Mouse (Mus musculus) hindbrain, postnatal 0 days (tissue): ENCODE measurements around the gene Btbd11. TPM values are rescaled to one million over a fixed set of nuclear protein-coding genes. Genes with fewer than 3 reads are reported as not detected.
A peak's percentile ranks its signal among the peaks of the same experiment; 100 is the strongest.

Source experiments
- ATAC-seq: fragments of 200-750 bp; cut with Nextera tagmentation; 2 replicates; pipeline ENCODE4 v1.8.0; 2017; ENCODE audit warnings: mild to moderate bottlenecking, moderate TSS enrichment, moderate library complexity
- DNase-seq: peaks from one replicate; pipeline ENCODE4 v3.0.0-alpha.2; 2015; ENCODE audit warnings: low spot score
- H3K27ac ChIP-seq: fragments of 300-500 bp; sonication (generic); 2 replicates; pipeline ENCODE4 v1.5.1; 2014; ENCODE audit warnings: mild to moderate bottlenecking
- H3K27me3 ChIP-seq: fragments of 300-500 bp; sonication (generic); 2 replicates; pipeline ENCODE4 v1.6.1; 2014; ENCODE audit warnings: low read length, mixed read lengths; ENCODE audit not compliant: insufficient read depth
- H3K36me3 ChIP-seq: fragments of 300-500 bp; sonication (generic); 2 replicates; pipeline ENCODE4 v1.6.1; 2014; ENCODE audit warnings: low read length, mixed read lengths; ENCODE audit not compliant: insufficient read depth
- H3K4me1 ChIP-seq: fragments of 300-500 bp; sonication (generic); 2 replicates; pipeline ENCODE4 v1.6.1; 2014; ENCODE audit warnings: antibody characterized with exemption, low read length, mixed read lengths; ENCODE audit not compliant: insufficient read depth
- H3K4me2 ChIP-seq: fragments of 300-500 bp; sonication (generic); 2 replicates; pipeline ENCODE4 v1.6.1; 2014; ENCODE audit warnings: low read depth, mild to moderate bottlenecking, low read length, moderate library complexity, mixed read lengths
- H3K4me3 ChIP-seq: fragments of 300-500 bp; sonication (generic); 2 replicates; pipeline ENCODE4 v1.5.1; 2014; ENCODE audit warnings: low read length
- H3K9ac ChIP-seq: fragments of 300-500 bp; sonication (generic); replicated peaks from 2 replicates; pipeline ENCODE4 v1.6.1; 2014; ENCODE audit warnings: mild to moderate bottlenecking, low read length, moderate library complexity, mixed read lengths
- H3K9me3 ChIP-seq: fragments of 300-500 bp; sonication (generic); 2 replicates; pipeline ENCODE4 v1.6.1; 2016; ENCODE audit warnings: low read length, mixed read lengths
- CTCF ChIP-seq: IDR thresholded peaks from 2 replicates; pipeline ENCODE4 v1.5.1; 2016; ENCODE audit warnings: antibody characterized with exemption, control low read depth, low read depth
- WGBS: fragments of 180-500 bp; shearing (Covaris S2); extraction: QIAGEN DNeasy Blood & Tissue Kit; methylation state at CpG from one replicate; pipeline ENCODE4 v1.1.7; 2014; 5-methylcytosine and 5-hydroxymethylcytosine counted together
- polyA plus RNA-seq: library from polyadenylated mRNA; unstranded; fragments of >200 nt; fragmentation: Nextera tagmentation; extraction: Ambion mirVana; gene quantifications from 2 replicates; pipeline ENCODE4 v1.2.1, GENCODE M21; 2015
- total RNA-seq: library from RNA; depleted of rRNA; stranded (reverse); fragments of >200 nt; gene quantifications from 2 replicates; pipeline ENCODE4 v1.2.3, GENCODE M21; 2014

The Btbd11 gene
- total and polyA plus RNA-seq, 2 experiments from 2014 or later, result 21.2 to 72.9 TPM

DNA sequence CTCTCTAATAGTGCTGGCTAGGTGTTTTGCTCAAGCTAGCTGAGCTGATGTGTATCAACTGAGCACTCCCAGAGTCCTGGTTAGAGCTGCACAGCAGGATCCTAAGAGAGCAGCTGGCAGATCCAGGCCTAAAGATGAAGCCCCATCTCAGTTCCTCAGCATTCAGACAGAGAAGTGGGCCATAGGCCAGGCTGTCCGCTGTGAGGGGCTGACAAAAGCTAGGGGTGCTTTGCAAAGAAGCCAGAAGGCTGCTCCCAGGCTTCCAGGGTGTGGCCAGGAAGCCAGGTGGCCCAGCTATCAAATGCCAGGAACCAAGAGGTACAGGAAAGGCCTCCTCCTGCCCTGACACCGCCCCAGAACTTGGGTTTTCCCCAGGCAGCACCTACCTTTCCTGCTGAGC is 140.0 kb downstream of the Btbd11 start:
- H3K9ac ChIP-seq, result no peak overlapping the region
- no peaks in the 10 kb centered on the region for H3K9me3 ChIP-seq
- DNase-seq, result peak; percentile 49
- no peaks in the 10 kb centered on the region for H3K27me3 ChIP-seq
- no peak overlapping the region for H3K4me2 ChIP-seq
- no peak overlapping the region for H3K4me3 ChIP-seq
- no peaks in the 10 kb centered on the region for H3K36me3 ChIP-seq
- peaks cover 7% of the 10 kb centered on the region for H3K4me1 ChIP-seq
- no peak for TF ChIP-seq CTCF
- 48% methylated on average over 2 of the region's 2 CpGs for WGBS
- ATAC-seq, result no peak
- no peak overlapping the region for H3K27ac ChIP-seq

DNA sequence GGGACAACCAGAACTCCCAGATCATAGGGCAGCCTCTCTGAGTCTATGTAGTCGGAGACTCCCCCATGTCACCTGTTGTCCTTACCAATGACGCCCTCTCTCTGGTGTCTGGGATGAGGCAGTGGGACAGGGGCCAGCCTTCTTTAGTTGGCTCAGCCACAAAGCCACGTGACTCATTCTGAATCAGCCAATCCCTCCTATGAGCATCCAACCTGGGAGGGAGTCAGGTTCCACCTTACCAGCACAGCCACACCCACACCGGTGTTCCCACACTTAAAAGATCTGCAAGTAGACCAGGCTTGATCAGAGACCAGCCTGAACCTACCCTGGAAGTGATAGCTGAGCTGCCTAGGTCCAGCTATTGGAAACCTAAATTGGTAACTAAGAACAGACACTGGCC is 141.1 kb downstream of the Btbd11 start:
- no peak overlapping the region for H3K4me3 ChIP-seq
- DNase-seq (no peak), ATAC-seq (no peak)
- no peaks in the 10 kb centered on the region for H3K9me3 ChIP-seq
- no peak overlapping the region for H3K4me2 ChIP-seq
- H3K9ac ChIP-seq, result no peak overlapping the region
- H3K27me3 ChIP-seq, result no peaks in the 10 kb centered on the region
- no peaks in the 10 kb centered on the region for H3K36me3 ChIP-seq
- WGBS, result 54% methylated on average over 4 of the region's 4 CpGs
- TF ChIP-seq CTCF, result no peak
- peaks cover 7% of the 10 kb centered on the region for H3K4me1 ChIP-seq
- no peak overlapping the region for H3K27ac ChIP-seq

DNA sequence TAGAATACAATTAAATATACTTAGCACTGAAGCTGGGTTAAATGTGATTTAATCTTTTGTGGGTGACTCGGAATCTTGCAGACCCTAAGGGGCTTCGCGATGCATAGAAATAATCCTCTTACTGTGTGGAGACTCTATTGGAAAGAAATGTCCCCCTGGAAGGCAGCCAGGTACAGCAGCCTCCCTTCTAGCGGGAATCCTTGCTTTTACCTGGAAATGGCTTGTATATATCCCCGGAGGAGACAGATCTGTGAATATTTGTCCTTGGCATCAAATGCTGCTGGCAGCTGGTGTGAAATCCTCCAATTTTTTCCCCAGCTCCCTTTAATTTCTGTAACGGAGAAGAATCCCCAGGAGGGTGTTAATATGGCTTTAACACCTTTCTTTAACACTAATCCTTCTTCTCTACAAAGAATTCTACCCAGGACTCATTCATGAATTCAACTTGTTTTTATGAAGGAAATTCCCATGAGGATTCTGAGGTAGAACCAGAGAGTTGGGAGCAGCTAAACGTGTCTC is 146.6 kb downstream of the Btbd11 start:
- no peak overlapping the region for H3K27ac ChIP-seq
- no peak overlapping the region for H3K4me2 ChIP-seq
- no peak overlapping the region for H3K4me3 ChIP-seq
- WGBS, result 34% methylated on average over 7 of the region's 7 CpGs
- no peak overlapping the region for H3K9ac ChIP-seq
- peak; percentile 60 for DNase-seq
- ATAC-seq, result no peak
- H3K9me3 ChIP-seq, result no peaks in the 10 kb centered on the region
- no peaks in the 10 kb centered on the region for H3K27me3 ChIP-seq
- H3K4me1 ChIP-seq, result 0 out of 2 replicates have a peak, but pooled peaks cover 4% of the 10 kb centered on the region
- no peak for TF ChIP-seq CTCF
- no peaks in the 10 kb centered on the region for H3K36me3 ChIP-seq

DNA sequence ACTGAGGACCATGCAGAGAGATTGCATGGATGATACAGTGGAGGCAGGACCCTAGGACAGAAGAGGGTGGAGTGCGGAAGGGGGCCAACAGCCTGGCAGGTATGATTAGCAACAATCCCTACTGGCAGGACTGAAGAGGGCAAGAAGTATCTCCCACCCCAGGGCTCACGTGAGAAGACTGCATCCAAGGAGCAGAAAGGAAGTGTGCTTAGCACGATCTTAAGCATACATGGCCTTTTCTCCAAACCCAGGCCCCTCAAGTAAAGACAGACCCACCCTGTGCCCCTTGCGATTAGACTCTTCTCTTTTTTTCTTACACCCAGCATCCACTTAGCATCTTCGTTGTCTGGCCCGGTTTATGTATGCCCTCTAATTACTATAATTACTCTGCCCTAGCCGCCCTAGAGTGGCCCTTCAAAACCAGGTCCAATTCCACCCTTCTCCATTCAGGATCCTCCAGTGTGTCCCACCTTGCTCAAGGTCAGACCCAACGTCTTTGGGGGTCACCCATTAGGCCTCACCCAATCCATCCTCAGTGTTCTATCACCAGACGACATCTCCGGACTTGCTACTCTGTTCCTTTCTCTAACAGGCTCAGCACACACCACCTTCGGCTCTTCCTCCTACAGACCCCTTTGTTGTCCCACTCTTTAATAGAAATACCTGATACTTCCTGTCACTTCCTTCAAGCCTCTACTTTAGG is 151.6 kb downstream of the Btbd11 start:
- no peak overlapping the region for H3K4me2 ChIP-seq
- TF ChIP-seq CTCF, result no peak
- 93% methylated on average over 11 of the region's 11 CpGs for WGBS
- H3K4me3 ChIP-seq, result no peak overlapping the region
- H3K4me1 ChIP-seq, result peaks cover 10% of the 10 kb centered on the region; the same call in 1 of the 2 replicates
- ATAC-seq (no peak), DNase-seq (no peak)
- H3K36me3 ChIP-seq, result no peaks in the 10 kb centered on the region
- no peak overlapping the region for H3K27ac ChIP-seq
- H3K9ac ChIP-seq, result no peak overlapping the region
- H3K9me3 ChIP-seq, result no peaks in the 10 kb centered on the region
- H3K27me3 ChIP-seq, result no peaks in the 10 kb centered on the region

DNA sequence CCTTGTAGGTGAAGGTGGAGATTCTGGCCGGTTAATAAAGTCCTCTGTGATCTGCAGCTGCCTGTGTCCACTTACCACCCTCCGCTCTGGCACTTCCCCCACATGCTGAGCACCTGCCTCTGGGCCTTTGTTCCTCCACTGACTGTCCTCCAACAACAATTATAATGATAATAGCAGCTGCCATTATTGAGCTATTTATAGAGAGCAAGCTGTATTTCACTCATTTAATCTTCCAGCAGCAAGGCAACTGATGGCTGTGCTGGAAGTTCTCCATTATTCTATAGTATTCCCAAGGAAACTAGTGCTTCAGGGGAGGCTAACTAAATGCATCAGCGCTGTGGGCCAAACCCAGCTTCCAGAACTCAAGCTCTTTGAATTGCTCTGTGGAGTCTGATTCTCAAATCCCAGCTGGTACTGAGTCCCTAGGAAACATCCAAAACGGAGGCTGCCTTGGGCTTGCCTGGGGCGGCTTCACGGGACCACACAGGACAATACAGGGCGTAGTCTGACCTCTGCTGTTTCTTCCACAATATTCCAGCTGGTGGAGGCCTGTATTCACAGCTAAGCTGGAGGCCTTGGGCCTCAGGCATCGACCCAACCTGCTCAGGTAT is 153.0 kb downstream of the Btbd11 start:
- 17% methylated on average over 8 of the region's 8 CpGs for WGBS
- Histone ChIP-seq H3K27me3 (no peaks in the 10 kb centered on the region), H3K4me1 (peaks cover 7% of the 10 kb centered on the region; the same call in 1 of the 2 replicates), H3K9ac (no peak overlapping the region), H3K27ac (peak overlapping the region; percentile 38; the same call in 1 of the 2 replicates), H3K9me3 (no peaks in the 10 kb centered on the region), H3K4me2 (no peak overlapping the region), H3K36me3 (no peaks in the 10 kb centered on the region), H3K4me3 (no peak overlapping the region)
- TF ChIP-seq CTCF, result peak; percentile 42
- peak; percentile 59 for DNase-seq
- 0 out of 2 replicates have a peak, but pooled peaks have one; percentile 39 for ATAC-seq

DNA sequence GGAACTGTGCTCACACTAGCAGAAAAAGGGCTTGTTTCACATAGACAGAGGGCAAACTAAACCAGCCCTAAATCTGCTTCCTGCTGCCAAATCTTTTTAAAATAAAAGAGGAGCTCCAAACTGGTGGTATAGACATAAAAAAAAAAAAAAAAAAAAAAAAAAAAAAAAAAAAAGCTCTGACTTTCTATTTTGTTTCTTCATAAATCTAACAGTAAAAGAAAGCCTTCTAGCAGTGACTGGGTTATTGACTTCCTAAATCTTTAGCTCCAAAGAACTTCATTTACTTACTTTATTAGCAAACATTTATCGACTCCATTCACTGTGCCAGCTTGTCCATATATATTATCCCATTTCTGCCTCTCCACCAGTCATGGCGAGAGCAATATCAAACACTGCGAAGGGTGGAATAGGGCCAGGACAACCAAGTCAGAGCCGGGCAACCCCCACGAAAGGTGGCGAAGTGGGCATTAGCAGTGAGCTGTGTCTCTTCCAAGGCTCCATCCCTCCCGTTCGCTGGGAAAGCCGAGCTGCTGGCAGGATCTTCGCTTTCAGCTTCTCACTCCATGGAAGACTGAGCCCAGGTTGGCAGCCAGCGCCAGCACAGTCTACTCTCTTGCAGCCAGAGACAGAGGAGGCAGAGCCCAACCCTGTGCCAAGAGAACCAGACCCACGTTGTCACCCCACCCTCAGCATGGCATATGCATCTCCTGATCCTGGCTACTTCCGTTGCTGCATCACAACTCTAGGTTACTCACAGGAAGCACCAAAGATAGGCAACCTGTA is 153.9 kb downstream of the Btbd11 start:
- H3K27me3 ChIP-seq, result no peaks in the 10 kb centered on the region
- H3K4me1 ChIP-seq, result peaks cover 7% of the 10 kb centered on the region; the same call in 1 of the 2 replicates
- no peaks in the 10 kb centered on the region for H3K9me3 ChIP-seq
- no peak overlapping the region for H3K4me3 ChIP-seq
- H3K4me2 ChIP-seq, result no peak overlapping the region
- H3K27ac ChIP-seq, result peak overlapping the region; percentile 38; the same call in 1 of the 2 replicates
- no peaks in the 10 kb centered on the region for H3K36me3 ChIP-seq
- no peak overlapping the region for H3K9ac ChIP-seq
- TF ChIP-seq CTCF, result no peak
- WGBS, result 59% methylated on average over 13 of the region's 13 CpGs
- DNase-seq, result no peak
- no peak for ATAC-seq
